Mouse (Mus musculus) testis, postnatal 14 days (tissue): ENCODE measurements at regions not wholly inside any gene's neighbourhood (a gene's known extent, or its start where the extent isn't known, plus 50 kb on each side); places are given as distances from the start of the nearest gene placed in this dataset.

Source experiments
- DNase-seq: peaks from one replicate; pipeline ENCODE4 v3.0.0; 2021; ENCODE audit warnings: low spot score

GRCm38 (mm10) chr15:95714408-95714807, 58.6 kb upstream of the Dbx2 start:
- DNase-seq: no peak

GRCm38 (mm10) chr15:95715941-95716340, 60.2 kb upstream of the Dbx2 start:
- no peak for DNase-seq

- DNase-seq: no peak
These were observed 66.9 kb upstream of the Ano6 start for GRCm38 (mm10) chr15:95723699-95724098.

- DNase-seq: peak; percentile 76
These were observed 64.8 kb upstream of the Ano6 start for GRCm38 (mm10) chr15:95725866-95726265.

GRCm38 (mm10) chr15:95726516-95726915, 64.1 kb upstream of the Ano6 start:
- DNase-seq: no peak

GRCm38 (mm10) chr15:95735746-95736145, 54.9 kb upstream of the Ano6 start:
- DNase-seq: no peak
